Mouse (Mus musculus): ENCODE results near the gene Pabpc5.

DNA sequence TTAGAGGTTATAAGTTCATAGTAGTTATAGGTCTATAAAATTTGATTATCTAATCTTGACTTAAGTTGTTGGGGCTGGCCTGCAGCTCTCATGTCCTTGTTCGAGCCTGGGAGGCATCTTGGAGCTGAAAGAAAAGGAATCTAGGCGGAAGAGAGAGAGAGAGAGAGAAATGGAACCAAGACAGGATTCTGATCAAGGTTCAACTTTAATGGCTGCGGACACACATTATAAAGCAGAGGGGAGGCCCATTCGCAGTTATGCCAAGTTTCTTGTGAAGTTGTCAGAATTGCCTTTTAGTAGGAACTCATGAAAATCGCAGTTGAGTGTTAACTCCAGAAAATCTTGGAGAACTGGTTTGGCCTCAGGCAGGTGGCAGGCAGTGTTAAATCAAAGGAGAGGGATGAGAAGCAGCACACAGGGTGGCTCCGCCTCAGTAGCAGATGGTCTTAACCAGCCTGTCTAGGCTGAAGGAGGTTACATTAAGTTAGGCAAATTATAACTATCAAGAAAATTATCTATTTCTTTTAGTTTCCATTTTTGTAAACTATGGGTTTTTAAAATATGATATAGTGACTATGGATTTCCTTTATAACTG lies 38.6 kb upstream of the Pabpc5 start:
- TF ChIP-seq POLR2A (IDR thresholded peaks at IDR 0.05; ENCODE audit: borderline replicate concordance, extremely low read depth, low read depth, low read length) (no peak), CTCF (IDR thresholded peaks at IDR 0.05; ENCODE audit: insufficient read depth, low read length) (no peak)
